Mouse (Mus musculus) C2C12 (cell line): ENCODE data around the gene Tgfa.

ENCODE experiments used
- CEBPB ChIP-seq: IDR thresholded peaks from one replicate; pipeline ENCODE4 v1.6.1; 2011; ENCODE audit warnings: low read depth, mild to moderate bottlenecking, control low read depth, moderate library complexity
- CTCF ChIP-seq: IDR thresholded peaks from one replicate; pipeline ENCODE4 v1.5.1; 2011; ENCODE audit not compliant: control insufficient read depth, insufficient read depth, insufficient read length
- FOSL1 ChIP-seq: IDR thresholded peaks from one replicate; pipeline ENCODE4 v1.8.0; 2011; ENCODE audit warnings: mild to moderate bottlenecking, low read length; ENCODE audit not compliant: poor library complexity, insufficient read depth, severe bottlenecking
- MAX ChIP-seq: IDR thresholded peaks from one replicate; pipeline ENCODE4 v1.6.1; 2011; ENCODE audit warnings: mild to moderate bottlenecking, control low read depth
- MYOD1 ChIP-seq: IDR thresholded peaks from one replicate; pipeline ENCODE4 v1.6.1; 2011; ENCODE audit warnings: low read depth; ENCODE audit not compliant: control insufficient read depth, insufficient read length
- MYOG ChIP-seq: IDR thresholded peaks from one replicate; pipeline ENCODE4 v1.6.1; 2011; ENCODE audit not compliant: control insufficient read depth, insufficient read length; ENCODE audit errors: extremely low read depth
- USF1 ChIP-seq: IDR thresholded peaks from one replicate; pipeline ENCODE4 v1.6.1; 2011; ENCODE audit warnings: low read depth, mild to moderate bottlenecking, control low read depth, moderate library complexity

GRCm38 (mm10) chr6:86157253-86158234, 37.5 kb upstream of the Tgfa start:
- no peak for TF ChIP-seq CTCF
- TF ChIP-seq USF1 = no peak
- no peak for TF ChIP-seq CEBPB
- TF ChIP-seq MYOG = no peak
- TF ChIP-seq MAX = peak; percentile 91
- no peak for TF ChIP-seq FOSL1
- TF ChIP-seq MYOD1 = peak; percentile 40
